Mouse (Mus musculus) thymus, postnatal 25 days (tissue): ENCODE data around the gene Dgkb.
A peak's percentile ranks its signal among the peaks of the same experiment; 100 is the strongest.

Source experiments
- DNase-seq: peaks from one replicate; pipeline ENCODE4 v3.0.0; 2022

Dgkb gene

GRCm38 (mm10) chr12:38017674-38018073, 200.1 kb downstream of the Dgkb start:
- no peak for DNase-seq

DNA sequence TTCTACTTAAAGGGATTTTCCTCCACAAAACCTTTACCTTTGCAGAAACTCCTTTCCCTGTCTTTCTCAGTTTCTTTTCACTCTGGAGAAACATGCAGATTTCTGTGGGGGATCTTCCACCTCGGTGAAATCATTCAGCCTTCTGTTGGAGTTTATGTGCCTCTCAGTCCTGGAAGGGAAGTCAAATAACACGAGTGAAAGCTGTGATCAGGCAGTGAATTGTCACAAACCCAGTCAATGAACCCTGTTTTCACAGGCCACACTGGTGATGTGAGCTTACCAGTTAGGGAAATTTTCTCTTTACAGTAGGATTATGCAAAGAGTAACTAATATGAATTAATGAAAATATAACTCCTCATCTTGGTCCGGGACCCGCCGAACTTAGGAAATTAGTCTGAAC, 229.7 kb downstream of the Dgkb start:
- DNase-seq = no peak

GRCm38 (mm10) chr12:38088224-38088623, 270.7 kb downstream of the Dgkb start:
- no peak for DNase-seq

GRCm38 (mm10) chr12:38111928-38112327, 294.4 kb downstream of the Dgkb start:
- DNase-seq = no peak

DNA sequence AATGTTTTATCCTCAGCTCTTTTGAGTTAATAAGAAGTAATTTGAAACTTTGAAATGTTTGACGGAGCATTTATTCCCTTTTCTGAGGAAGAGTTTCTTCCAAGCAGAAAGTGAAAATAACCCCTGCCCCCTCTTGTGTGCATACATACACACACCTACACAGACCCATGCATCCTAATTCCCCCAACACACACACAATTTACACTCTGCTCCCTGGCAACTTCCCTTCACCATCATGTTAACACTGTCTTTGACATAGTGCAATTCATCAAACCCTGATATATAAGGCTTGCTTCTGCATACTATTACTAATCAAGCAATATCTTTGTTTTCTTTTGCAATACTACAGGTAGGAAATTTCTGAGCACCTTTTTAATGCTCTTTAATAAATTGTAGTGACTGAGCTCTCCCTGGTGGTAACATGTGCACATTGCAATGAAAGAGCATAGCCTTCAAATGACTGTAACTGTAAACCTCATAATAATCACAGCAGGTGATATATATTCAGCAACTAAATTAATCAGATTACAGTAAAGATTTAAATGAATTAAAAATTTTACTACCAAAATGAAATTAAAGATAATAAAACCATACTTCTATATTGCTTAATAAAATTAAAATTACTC, 297.6 kb downstream of the Dgkb start:
- DNase-seq = no peak

- DNase-seq = no peak
Observed at GRCm38 (mm10) chr12:38123524-38123923, 306.0 kb downstream of the Dgkb start.

DNA sequence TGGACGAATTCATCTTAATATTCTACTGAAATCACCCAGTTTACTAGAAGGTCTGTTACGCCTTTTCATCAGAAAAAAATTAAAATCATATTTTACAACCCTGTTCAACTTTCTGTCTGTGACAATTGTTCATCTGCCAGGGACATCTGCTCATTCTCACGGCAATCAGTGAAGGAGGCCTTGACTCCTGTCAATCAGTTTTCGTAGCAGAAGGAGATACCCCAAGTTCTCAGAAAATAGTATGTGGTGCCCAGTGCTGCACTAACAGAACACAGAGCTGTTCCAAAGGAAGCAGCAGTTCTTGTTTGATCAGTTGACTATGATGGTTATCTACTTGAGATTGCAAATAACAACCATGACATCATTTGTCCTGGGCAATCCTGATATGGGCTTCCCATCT, 307.8 kb downstream of the Dgkb start:
- no peak for DNase-seq

GRCm38 (mm10) chr12:38130209-38130915, 312.8 kb downstream of the Dgkb start:
- DNase-seq = no peak

DNA sequence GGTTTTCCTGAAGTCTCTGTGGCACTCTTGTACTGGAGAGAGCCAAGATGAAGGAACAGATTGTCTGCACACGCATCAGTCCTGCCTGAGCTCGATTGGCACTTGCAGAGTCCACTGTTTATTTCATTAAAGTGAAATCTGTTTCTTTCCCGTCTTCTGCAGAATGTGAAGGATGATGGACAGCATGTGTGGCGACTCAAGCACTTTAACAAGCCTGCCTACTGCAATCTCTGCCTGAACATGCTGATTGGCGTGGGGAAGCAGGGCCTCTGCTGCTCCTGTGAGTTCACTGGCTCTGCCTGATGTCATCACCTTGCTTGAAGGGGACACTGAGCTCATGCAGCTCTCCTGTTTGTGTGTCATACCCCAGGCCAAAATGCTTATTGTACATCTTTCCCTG, 318.9 kb downstream of the Dgkb start:
- no peak for DNase-seq

- DNase-seq = no peak
Observed at GRCm38 (mm10) chr12:38140039-38140438, 322.5 kb downstream of the Dgkb start.

GRCm38 (mm10) chr12:38232665-38233064, 415.1 kb downstream of the Dgkb start:
- no peak for DNase-seq

DNA sequence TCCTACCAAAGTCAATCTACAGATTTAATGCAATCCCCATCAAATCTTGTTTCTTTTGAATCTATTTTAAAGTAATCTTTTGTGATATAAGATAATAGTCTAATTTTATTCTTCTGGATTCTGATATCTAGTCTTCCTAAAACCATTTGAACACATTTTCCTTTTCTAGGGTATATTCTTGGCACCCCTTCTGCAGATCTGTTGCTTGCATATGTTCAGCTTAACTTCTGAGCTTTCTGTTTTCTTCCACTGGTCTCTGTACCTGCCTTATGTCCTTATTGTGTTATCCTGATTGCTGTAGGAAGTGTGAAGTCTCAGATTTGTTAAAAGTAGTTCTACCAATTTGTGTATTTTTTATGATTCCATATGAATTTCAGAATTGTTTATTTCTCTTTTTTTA, 451.3 kb downstream of the Dgkb start:
- DNase-seq = no peak

GRCm38 (mm10) chr12:38301497-38301896, 484.0 kb downstream of the Dgkb start:
- no peak for DNase-seq

GRCm38 (mm10) chr12:38303841-38304240, 486.3 kb downstream of the Dgkb start:
- DNase-seq = no peak

- DNase-seq = no peak
Observed at GRCm38 (mm10) chr12:38304245-38304644, 486.7 kb downstream of the Dgkb start.

DNA sequence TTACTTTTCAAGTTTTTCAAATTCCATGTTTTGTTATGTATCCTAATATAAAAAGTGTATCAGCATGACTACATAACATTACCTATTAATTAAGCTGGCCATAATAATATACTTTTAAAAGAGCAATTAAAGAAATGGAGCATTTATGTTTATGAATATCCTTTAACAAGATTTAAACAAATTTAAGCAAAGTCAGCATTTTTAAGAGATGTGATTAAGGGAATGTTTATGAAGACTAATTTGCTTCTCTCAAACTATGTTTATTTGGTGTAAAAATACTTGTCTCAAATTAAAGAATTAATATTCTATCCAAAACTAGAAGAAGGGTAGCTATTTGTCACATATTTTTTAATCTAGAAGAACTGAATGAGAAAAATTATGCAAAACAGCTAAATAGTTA, 492.4 kb downstream of the Dgkb start:
- DNase-seq = no peak

DNA sequence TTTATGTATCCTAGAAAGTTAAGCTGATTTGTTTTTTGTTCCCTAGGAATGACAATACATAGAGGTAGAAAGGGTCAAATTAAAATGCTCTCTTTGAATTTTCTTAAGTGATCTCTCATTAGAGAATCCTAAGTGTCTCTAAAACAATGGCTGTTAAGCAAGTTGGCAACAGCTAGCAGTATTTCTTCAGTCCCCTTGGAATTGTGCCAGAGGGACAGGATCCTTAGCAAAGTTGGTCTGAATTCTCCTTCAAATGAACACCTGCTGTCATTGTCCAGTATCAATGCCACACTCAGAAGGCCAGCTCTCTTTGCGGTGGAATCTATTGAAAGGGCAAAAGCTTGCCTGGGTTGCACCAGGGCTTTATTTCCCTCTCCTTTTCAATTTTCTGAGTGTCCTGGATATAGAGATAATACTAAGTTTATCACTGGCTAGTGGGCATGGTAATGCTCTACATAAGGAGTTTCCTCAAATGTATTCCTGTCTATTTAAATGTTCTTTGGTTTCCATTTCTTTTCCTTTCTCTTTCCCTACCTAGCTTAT, 510.3 kb downstream of the Dgkb start:
- no peak for DNase-seq

GRCm38 (mm10) chr12:38328779-38329178, 511.3 kb downstream of the Dgkb start:
- no peak for DNase-seq

GRCm38 (mm10) chr12:38342657-38343056, 525.1 kb downstream of the Dgkb start:
- DNase-seq = peak; percentile 2

GRCm38 (mm10) chr12:38352481-38352880, 535.0 kb downstream of the Dgkb start:
- no peak for DNase-seq

DNA sequence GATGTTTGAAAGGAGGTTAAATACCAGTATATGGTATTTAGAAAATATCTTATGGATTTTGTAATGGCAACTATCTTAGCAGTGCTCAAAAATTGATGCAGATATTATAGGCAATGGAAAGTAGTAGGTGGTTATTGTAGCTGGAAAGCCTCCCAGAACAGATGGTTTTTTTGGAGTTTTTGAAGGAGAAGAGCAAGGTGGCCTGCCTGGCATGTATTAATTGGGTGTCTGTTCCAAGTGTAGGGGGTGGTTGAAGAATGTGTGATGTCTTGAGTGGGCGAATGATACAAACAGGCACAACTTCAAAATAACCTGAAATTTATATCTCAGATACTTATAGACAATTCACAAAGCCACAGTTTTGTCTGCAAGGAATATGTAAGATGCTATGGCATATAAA, 538.9 kb downstream of the Dgkb start:
- DNase-seq = no peak

DNA sequence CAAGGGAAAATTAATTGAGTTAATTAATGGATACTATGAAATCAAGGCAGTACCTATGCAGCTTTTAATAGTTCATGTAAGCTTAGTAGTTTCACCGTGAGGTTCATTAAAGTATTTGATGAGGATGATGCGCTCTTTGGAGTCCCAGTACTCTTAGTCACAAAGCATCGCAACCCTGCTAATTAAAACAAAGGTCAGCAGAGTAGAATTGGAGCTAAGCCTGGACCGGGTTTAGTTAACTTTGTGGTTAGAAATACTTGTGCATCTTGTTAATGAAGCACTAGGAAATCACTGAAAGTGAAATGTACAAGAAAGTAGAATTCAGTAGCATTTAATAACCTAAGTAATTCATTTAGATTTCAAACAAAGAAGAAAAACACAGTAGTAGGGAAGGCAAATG, 544.0 kb downstream of the Dgkb start:
- DNase-seq = no peak

GRCm38 (mm10) chr12:38371597-38371996, 554.1 kb downstream of the Dgkb start:
- no peak for DNase-seq

- no peak for DNase-seq
Observed at GRCm38 (mm10) chr12:38374159-38374558, 556.6 kb downstream of the Dgkb start.

- DNase-seq = no peak
Observed at GRCm38 (mm10) chr12:38385942-38386341, 568.4 kb downstream of the Dgkb start.
